Mouse (Mus musculus) hindbrain, embryonic 15.5 days (tissue): ENCODE data around the gene Fbxw8. TPM values are rescaled to one million over a fixed set of nuclear protein-coding genes. Genes with fewer than 3 reads are reported as not detected.

ENCODE experiments used
- ATAC-seq: fragments of 200-750 bp; cut with Nextera tagmentation; 2 replicates; pipeline ENCODE4 v1.8.0; 2017; ENCODE audit warnings: low read depth, moderate number of reproducible peaks, moderate TSS enrichment; ENCODE audit not compliant: low FRiP score
- H3K27ac ChIP-seq: fragments of 300-500 bp; sonication (generic); replicated peaks from 2 replicates; pipeline ENCODE4 v1.5.1; 2015; ENCODE audit warnings: mild to moderate bottlenecking, inconsistent platforms
- H3K27me3 ChIP-seq: fragments of 300-500 bp; sonication (generic); 2 replicates; pipeline ENCODE4 v1.6.1; 2015; ENCODE audit warnings: control low read depth, inconsistent platforms
- H3K36me3 ChIP-seq: fragments of 300-500 bp; sonication (generic); 2 replicates; pipeline ENCODE4 v1.6.1; 2015; ENCODE audit warnings: control low read depth, inconsistent platforms
- H3K4me1 ChIP-seq: fragments of 300-500 bp; sonication (generic); replicated peaks from 2 replicates; pipeline ENCODE4 v1.6.1; 2015; ENCODE audit warnings: control low read depth, inconsistent platforms
- H3K4me2 ChIP-seq: fragments of 300-500 bp; sonication (generic); 2 replicates; pipeline ENCODE4 v1.6.1; 2015; ENCODE audit warnings: moderate library complexity, mild to moderate bottlenecking, inconsistent platforms
- H3K4me3 ChIP-seq: fragments of 300-500 bp; sonication (generic); 2 replicates; pipeline ENCODE4 v1.5.1; 2015; ENCODE audit warnings: mild to moderate bottlenecking, inconsistent platforms
- H3K9ac ChIP-seq: fragments of 300-500 bp; sonication (generic); 2 replicates; pipeline ENCODE4 v1.6.1; 2015; ENCODE audit warnings: inconsistent platforms
- H3K9me3 ChIP-seq: fragments of 300-500 bp; sonication (generic); 2 replicates; pipeline ENCODE4 v1.6.1; 2016; ENCODE audit warnings: control low read depth, inconsistent platforms
- WGBS: fragments of 180-500 bp; shearing (Covaris S2); methylation state at CpG from one replicate; pipeline ENCODE4 v1.1.7; 2015; 5-methylcytosine and 5-hydroxymethylcytosine counted together
- polyA plus RNA-seq: library from polyadenylated mRNA; unstranded; fragments of >200 nt; fragmentation: Nextera tagmentation; extraction: Ambion mirVana; gene quantifications from 2 replicates; pipeline ENCODE4 v1.2.1, GENCODE M21; 2015

Gene Fbxw8
- polyA plus RNA-seq, 1 experiment from 2014 or later: 21.1 TPM

DNA sequence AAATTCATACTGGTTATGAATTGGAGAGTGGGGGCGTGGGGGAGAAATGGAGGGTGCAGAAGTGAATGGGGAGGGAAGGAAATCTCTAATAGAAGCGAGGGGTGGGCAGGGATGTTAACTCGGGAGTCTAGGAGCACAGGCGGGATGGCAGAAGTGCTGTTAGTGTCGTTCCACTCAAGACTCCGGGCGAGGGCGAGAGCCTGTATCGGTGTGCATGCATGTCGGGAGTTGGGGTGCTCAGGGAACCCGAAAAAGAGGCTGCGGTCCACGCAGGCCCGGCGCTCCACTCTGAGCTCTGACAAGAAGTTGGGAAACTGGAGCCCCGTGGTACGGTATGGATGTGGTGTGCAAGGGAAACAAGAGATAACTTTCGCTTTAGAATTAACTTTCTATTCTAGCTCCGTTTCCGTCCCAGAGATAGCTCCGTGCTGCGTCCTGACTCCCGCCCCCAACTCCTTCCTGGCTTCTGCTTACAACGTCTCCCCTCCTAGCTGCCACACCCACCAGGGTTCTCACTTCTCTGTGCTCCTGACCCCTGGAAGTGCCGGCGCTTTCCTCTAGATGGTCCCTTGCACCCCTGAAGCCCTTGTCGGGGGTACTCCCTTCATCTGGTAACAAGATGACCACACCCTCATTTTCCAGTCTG, 16.9 kb upstream of the Fbxw8 start:
- peak overlapping the region; percentile 63 for H3K4me3 ChIP-seq
- H3K9ac ChIP-seq: no peak overlapping the region
- whole genome bisulfite sequencing: under 1% methylated on average over 27 of the region's 27 CpGs
- ATAC-seq: no peak
- peaks cover 40% of the 10 kb centered on the region for H3K4me1 ChIP-seq
- peaks cover 59% of the 10 kb centered on the region for H3K27me3 ChIP-seq
- no peaks in the 10 kb centered on the region for H3K36me3 ChIP-seq
- H3K27ac ChIP-seq: no peak overlapping the region
- H3K4me2 ChIP-seq: peak overlapping the region; percentile 98
- no peaks in the 10 kb centered on the region for H3K9me3 ChIP-seq

DNA sequence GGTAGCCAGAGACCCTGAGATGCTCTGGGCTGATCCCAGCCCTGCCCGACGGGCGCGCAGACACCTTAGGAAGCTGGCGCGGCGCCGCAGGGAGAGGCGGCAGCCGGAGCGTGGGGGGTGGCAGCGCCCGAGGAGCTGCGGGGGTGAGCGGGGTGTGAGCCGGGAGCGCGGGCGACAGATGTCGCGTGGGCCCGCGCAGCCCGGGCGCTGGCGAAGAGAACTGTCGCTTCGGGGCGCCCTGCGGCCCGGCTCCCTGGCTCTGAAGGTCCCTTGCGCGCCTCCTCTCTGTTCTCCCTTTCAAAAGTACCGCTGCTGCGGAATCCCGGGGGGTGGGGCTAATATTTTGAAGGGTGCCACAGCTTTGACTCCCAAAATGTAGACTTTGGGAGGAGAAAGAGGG, 16.4 kb upstream of the Fbxw8 start:
- H3K27me3 ChIP-seq: peaks cover 59% of the 10 kb centered on the region
- H3K4me3 ChIP-seq: peak overlapping the region; percentile 63
- no peaks in the 10 kb centered on the region for H3K9me3 ChIP-seq
- no peak overlapping the region for H3K9ac ChIP-seq
- no peak overlapping the region for H3K27ac ChIP-seq
- H3K4me1 ChIP-seq: peaks cover 40% of the 10 kb centered on the region
- ATAC-seq: no peak
- H3K36me3 ChIP-seq: no peaks in the 10 kb centered on the region
- peak overlapping the region; percentile 98 for H3K4me2 ChIP-seq
- under 1% methylated on average over 35 of the region's 36 CpGs for WGBS

DNA sequence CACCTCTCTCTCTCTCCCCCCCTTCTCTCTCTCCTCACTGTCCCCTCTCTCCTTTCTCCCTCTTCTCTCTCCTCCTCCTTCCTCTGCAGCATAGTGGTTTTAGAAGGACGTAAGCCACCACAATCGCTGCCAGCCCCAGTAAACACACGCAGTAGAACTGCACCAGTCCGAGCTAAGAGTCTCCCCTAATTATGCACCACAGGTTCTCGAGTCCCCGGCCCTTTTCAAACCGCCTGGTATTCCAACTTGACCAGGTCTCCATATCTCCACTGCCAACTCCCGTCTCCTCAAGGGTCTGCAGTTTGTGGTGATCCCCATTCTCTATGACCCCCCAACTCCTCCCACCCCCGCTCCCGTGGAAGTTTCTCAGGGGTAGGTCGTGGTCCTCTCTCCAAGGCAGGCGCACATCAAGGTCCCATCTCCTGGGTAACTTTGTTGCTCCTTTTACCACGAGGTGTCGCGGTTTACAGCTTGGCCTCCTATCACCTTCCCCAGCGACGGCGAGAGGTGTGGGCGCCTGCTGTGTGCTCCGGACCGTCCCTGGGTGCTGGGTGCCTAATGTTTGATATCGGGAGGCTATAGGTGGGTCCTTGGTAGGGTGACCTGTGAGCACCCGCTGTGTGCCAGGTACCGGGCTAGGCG, 15.7 kb upstream of the Fbxw8 start:
- Histone ChIP-seq H3K27ac (no peak overlapping the region), H3K4me1 (peaks cover 40% of the 10 kb centered on the region), H3K4me3 (peak overlapping the region; percentile 63), H3K9me3 (no peaks in the 10 kb centered on the region), H3K9ac (no peak overlapping the region), H3K4me2 (peak overlapping the region; percentile 98), H3K36me3 (no peaks in the 10 kb centered on the region), H3K27me3 (peaks cover 56% of the 10 kb centered on the region)
- no peak for ATAC-seq
- under 1% methylated on average over 25 of the region's 25 CpGs for WGBS

DNA sequence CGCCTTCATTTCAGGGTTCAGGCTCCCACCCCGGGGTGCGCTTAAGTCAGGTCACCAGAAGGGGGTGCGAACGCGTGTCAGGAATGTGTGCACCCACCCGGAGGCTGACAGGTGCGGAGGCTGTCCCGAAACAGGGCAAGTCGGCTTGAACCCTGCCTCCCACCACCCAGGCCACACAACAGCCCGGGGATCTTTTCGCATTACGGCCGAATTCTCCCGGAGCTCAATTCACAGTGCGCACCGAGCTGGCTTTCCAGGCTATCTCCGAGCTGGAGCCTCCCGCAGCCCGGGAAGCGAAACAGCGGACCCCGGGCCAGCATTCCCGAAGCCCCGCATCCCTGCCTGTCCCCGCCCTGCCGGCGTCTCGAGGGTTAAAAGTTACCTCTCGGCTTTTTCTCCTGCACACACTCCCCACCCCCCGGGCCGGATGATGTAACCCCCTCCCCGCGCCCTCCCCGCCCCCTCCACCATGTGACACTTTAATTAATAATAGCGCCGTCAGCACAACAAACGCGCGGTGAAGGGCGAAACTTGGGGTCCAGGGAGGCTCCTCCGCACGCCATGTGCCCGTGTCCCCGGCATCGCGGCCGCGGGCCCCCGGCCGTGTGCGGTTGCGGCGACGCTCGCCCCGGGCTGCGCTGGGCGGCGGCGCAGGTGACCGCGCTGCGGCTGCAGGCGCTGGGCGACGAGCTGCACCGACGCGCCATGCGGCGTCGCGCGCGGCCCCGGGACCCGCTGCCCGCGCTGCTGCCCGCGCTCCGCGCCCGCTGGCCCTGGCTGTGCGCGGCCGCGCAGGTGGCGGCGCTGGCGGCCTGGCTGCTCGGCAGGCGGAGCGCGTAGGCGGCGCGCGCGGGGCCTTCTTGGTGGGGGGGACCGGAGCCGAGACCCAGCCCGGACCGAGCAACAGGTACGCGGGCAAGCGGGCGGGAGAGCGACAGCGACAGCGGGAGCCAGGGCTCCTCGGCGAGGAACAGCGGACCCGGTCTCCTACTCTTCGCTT, 14.3 kb upstream of the Fbxw8 start:
- H3K9ac ChIP-seq: peak overlapping the region; percentile 74

DNA sequence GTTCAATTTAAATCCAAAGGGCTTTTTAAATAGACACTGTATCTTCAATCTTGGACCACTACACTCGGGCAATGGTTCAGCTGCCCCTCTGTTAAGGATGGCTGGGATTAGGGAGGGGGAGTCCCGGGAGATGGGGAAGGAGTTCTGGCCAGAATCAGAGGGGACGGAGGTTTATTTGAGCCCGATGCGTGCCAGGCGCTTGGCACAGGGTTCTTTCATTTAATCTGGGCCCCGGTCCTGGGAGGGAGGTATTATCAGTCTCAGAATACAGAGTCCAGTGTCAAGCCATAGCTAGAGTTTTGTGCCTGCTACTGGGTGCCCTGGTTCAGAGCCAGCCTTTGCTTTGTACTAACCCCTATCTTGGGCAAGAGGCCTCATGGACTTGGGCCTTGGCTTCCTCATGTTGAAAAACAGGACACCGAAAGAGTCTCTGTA, 12.3 kb upstream of the Fbxw8 start:
- peaks cover 35% of the 10 kb centered on the region for H3K27me3 ChIP-seq
- 46% methylated on average over 8 of the region's 8 CpGs for WGBS
- peaks cover 33% of the 10 kb centered on the region for H3K4me1 ChIP-seq
- no peak overlapping the region for H3K27ac ChIP-seq
- ATAC-seq: no peak
- H3K4me3 ChIP-seq: no peak overlapping the region
- H3K9me3 ChIP-seq: no peaks in the 10 kb centered on the region
- no peak overlapping the region for H3K4me2 ChIP-seq
- H3K36me3 ChIP-seq: no peaks in the 10 kb centered on the region
- no peak overlapping the region for H3K9ac ChIP-seq

More for the DNA sequence above, 14.3 kb upstream of the Fbxw8 start:
- H3K9me3 ChIP-seq: no peaks in the 10 kb centered on the region
- peaks cover 48% of the 10 kb centered on the region for H3K27me3 ChIP-seq
- H3K4me1 ChIP-seq: peaks cover 36% of the 10 kb centered on the region
- H3K36me3 ChIP-seq: no peaks in the 10 kb centered on the region
- no peak overlapping the region for H3K27ac ChIP-seq
- WGBS: under 1% methylated on average over 81 of the region's 117 CpGs
- H3K4me3 ChIP-seq: peak overlapping the region; percentile 63
- peak; percentile 59 for ATAC-seq
- peak overlapping the region; percentile 98 for H3K4me2 ChIP-seq

DNA sequence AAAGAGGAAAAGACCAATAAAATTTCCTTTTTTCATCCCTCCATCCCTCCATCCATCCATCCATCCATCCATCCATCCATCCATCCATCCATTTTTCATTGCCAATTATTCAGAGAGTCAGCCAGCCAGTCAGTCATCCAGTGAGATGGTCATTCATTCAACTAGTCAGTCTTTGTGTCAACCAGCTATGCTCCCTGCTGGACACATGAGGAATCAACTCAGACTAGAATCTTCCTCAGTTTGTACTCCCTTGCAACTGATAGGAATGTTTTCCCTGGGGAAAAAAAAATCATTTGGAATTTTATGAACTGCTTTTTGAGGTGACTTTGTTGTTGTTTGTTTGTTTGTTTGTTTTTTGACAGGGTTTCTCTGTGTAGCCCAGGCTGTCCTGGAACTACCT, 10.2 kb upstream of the Fbxw8 start:
- H3K4me1 ChIP-seq: peaks cover 16% of the 10 kb centered on the region; the same call in 1 of the 2 replicates

DNA sequence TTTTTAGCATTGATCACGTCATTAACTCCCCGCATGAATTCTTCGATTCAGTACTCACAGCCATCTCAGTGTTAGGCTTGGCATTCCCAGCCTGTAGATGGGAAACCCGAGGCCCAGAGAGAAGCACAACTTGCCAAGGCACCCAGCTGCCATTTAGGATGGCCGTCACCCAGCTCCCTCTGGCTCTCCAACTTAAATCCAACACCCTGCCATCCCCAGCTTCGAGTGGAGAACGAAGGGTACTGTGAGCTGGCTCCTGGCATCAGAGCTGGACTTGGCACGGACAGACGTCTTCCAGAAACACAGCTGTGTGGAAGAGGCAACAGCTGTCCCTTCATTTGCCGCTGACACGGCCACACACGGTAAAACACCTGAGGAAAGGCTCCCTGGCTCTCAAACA, 9.3 kb upstream of the Fbxw8 start, which contains the start of gene Hrk:
Hrk (plus strand) TSS at position 68 of the 400 bp plus-strand sequence.
- no peak within 1 kb of the TSS for H3K4me2 ChIP-seq
- H3K4me1 ChIP-seq: peaks cover 10% of the 10 kb centered on the region; the same call in 1 of the 2 replicates
- 58% methylated on average over 12 of the region's 12 CpGs for WGBS
- no peak within 1 kb of the TSS for H3K27ac ChIP-seq
- no peak within 1 kb of the TSS for H3K9ac ChIP-seq
- H3K36me3 ChIP-seq: no peaks in the 10 kb centered on the region
- no peak within 1 kb of the TSS for H3K4me3 ChIP-seq
- ATAC-seq: no peak
- no peaks in the 10 kb centered on the region for H3K9me3 ChIP-seq
- H3K27me3 ChIP-seq: peaks cover 29% of the 10 kb centered on the region

More for the DNA sequence above, 10.2 kb upstream of the Fbxw8 start:
- Histone ChIP-seq H3K4me3 (no peak overlapping the region), H3K9ac (no peak overlapping the region), H3K4me2 (no peak overlapping the region), H3K9me3 (no peaks in the 10 kb centered on the region), H3K36me3 (no peaks in the 10 kb centered on the region), H3K27me3 (peaks cover 31% of the 10 kb centered on the region), H3K27ac (no peak overlapping the region)
- no peak for ATAC-seq

DNA sequence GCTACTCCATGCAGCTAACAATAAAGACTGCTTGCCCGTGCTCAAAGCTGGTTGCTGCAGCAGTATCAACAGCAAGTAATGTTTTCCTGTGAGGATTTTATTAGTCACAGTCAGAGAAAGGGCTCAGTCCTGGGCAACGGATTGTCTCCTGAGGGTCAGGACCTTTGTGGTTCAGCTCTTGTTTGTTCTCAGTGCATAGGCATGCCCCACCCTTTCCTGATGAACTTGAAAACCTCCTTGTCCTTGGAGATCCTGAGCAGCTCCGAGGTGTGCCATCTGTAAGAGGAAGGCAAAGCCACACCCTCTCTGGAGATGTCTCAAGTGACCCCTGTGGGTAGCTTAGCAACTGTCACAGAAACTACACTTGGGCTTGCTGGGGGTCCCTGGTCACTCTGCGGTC, 5.4 kb upstream of the Fbxw8 start:
- H3K27ac ChIP-seq: no peak overlapping the region
- no peak overlapping the region for H3K4me3 ChIP-seq
- peaks cover 16% of the 10 kb centered on the region for H3K27me3 ChIP-seq
- no peaks in the 10 kb centered on the region for H3K4me1 ChIP-seq
- H3K9ac ChIP-seq: no peak overlapping the region
- no peaks in the 10 kb centered on the region for H3K36me3 ChIP-seq
- 44% methylated on average over 4 of the region's 4 CpGs for WGBS
- H3K9me3 ChIP-seq: no peaks in the 10 kb centered on the region
- H3K4me2 ChIP-seq: no peak overlapping the region
- ATAC-seq: no peak

DNA sequence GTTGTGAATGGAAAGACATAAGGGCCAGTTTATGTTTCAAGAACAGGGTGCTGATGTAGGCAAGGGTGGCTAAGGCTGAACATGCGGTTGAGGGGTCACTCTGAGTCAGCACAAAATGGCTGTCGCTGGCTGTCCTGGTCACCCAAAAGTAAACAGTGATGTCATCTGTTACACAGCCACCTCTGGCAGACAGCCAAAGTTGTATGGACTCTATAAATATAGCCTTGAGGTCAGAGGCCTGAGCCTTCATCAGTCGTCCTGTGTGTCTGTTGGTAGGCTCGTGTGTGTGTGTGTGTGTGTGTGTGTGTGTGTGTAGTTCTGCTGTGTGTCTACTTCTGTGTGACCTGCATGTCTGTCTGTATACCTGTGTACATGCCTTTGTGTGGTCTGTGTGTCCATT, 1.7 kb upstream of the Fbxw8 start:
- H3K4me3 ChIP-seq: no peak overlapping the region
- H3K4me1 ChIP-seq: peaks cover 24% of the 10 kb centered on the region
- H3K9me3 ChIP-seq: no peaks in the 10 kb centered on the region
- no peak overlapping the region for H3K4me2 ChIP-seq
- 62% methylated on average over 4 of the region's 4 CpGs for WGBS
- H3K9ac ChIP-seq: no peak overlapping the region
- H3K27ac ChIP-seq: no peak overlapping the region
- no peaks in the 10 kb centered on the region for H3K36me3 ChIP-seq
- ATAC-seq: no peak
- peaks cover 6% of the 10 kb centered on the region for H3K27me3 ChIP-seq

DNA sequence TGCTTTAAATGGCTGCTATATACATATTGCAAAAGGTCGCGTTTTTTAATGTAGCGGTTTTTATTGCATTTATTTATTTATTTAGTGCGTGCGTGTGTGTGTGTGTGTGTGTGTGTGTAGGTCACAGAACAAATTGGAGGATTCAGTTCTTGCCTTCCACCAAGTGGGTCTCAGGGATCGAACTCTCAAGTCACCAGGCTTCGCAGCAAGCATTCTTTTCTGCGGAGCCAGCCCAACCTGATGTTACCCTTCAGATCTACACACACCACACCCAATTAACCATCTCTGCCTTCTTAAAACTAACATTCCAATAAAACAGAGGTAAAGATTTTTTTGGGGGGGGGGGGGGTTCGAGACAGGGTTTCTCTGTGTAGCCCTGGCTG, 292 bp upstream of the Fbxw8 start:
- Histone ChIP-seq H3K36me3 (peaks cover 3% of the 10 kb centered on the region; the same call in 1 of the 2 replicates), H3K27ac (peak overlapping the region; percentile 73; the same call in 1 of the 2 replicates), H3K4me1 (peaks cover 25% of the 10 kb centered on the region), H3K4me3 (peak overlapping the region; percentile 79), H3K27me3 (no peaks in the 10 kb centered on the region), H3K9me3 (no peaks in the 10 kb centered on the region), H3K4me2 (peak overlapping the region; percentile 80), H3K9ac (peak overlapping the region; percentile 95; the same call in 1 of the 2 replicates)
- WGBS: 19% methylated on average over 9 of the region's 9 CpGs
- no peak; the same call in 1 of the 2 replicates for ATAC-seq

DNA sequence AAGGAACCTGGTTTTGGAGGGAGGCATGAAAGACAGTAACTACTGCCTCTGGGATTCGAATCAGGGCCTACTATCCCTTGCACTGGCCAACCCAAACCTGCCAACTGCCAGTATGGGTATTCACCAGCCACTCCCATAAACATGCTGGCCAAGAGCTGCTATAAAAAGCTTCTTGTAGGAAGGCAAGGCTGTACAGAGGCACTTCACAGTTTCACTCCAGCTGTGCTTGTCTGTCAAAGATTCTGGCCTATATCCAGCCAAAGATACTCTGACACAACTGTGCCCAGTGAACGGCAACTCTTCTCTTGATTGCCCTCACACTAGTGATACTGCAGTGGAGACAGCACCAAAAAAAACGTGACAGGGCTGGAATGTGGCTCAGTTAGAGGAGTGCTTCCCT, 5.6 kb downstream of the Fbxw8 start:
- ATAC-seq: no peak
- Histone ChIP-seq H3K36me3 (peaks cover 3% of the 10 kb centered on the region; the same call in 1 of the 2 replicates), H3K27me3 (no peaks in the 10 kb centered on the region), H3K4me2 (no peak overlapping the region), H3K9ac (no peak overlapping the region), H3K27ac (no peak overlapping the region), H3K4me3 (no peak overlapping the region), H3K4me1 (peaks cover 53% of the 10 kb centered on the region), H3K9me3 (no peaks in the 10 kb centered on the region)
- 79% methylated on average over 3 of the region's 3 CpGs for WGBS
